Mouse (Mus musculus) liver, adult 2 months (tissue): ENCODE measurements around the gene Ets1.

Source experiments
- CTCF ChIP-seq: fragments of 200-500 bp; IDR thresholded peaks from 2 replicates; pipeline ENCODE4 v1.5.1; 2011; ENCODE audit warnings: low read depth, low read length, control low read depth
- POLR2A ChIP-seq: fragments of 200-500 bp; IDR thresholded peaks from 2 replicates; pipeline ENCODE4 v1.6.1; 2011; ENCODE audit warnings: low read length, control low read depth; ENCODE audit not compliant: insufficient read depth; ENCODE audit errors: extremely low read depth

GRCm38 (mm10) chr9:32620446-32620845 lies 15.6 kb upstream of the Ets1 start:
- TF ChIP-seq CTCF (no peak), POLR2A (no peak)
